Mouse (Mus musculus): ENCODE measurements around the gene Gm49366. TPM values are rescaled to one million over a fixed set of nuclear protein-coding genes. Genes with fewer than 3 reads are reported as not detected.

Gm49366 gene
- total RNA-seq, 1 experiment, result not detected

- TF ChIP-seq ZC3H11A (IDR thresholded peaks at IDR 0.05; ENCODE audit: borderline replicate concordance, low read depth, low read length), result no peak
- TF ChIP-seq MAFK (IDR thresholded peaks at IDR 0.05; ENCODE audit: insufficient read depth, low read depth, low read length), result no peak
- TF ChIP-seq CHD2 (IDR thresholded peaks at IDR 0.05; ENCODE audit: low read depth, low read length), result no peak
- TF ChIP-seq ZNF384 (IDR thresholded peaks at IDR 0.05; ENCODE audit: low read depth, low read length), result no peak
- no peak for TF ChIP-seq HCFC1 (IDR thresholded peaks at IDR 0.05; ENCODE audit: borderline replicate concordance, insufficient read depth, low read length)
- H3K4me1 ChIP-seq (ENCODE audit: control insufficient read depth in 2 of 2, insufficient read depth in 2 of 2, low read length in 2 of 2, poor library complexity in 1 of 2), result no peaks in the 10 kb centered on the region
- peak overlapping the region; percentile 23 for H3K9ac ChIP-seq (ENCODE audit: insufficient read depth, low read depth, low read length, poor library complexity, severe bottlenecking)
- peak overlapping the region; percentile 56 for H3K4me3 ChIP-seq (ENCODE audit: insufficient read depth in 1 of 2, low read depth in 1 of 2, low read length in 2 of 2, poor library complexity in 1 of 2, severe bottlenecking in 1 of 2)
- DNase-seq (ENCODE audit: low read depth, low spot score), result no peak
- no peak overlapping the region for H3K27ac ChIP-seq (ENCODE audit: insufficient read depth, low read depth, low read length, poor library complexity, severe bottlenecking)
- H3K36me3 ChIP-seq (ENCODE audit: control insufficient read depth, insufficient read depth, low read length, poor library complexity, severe bottlenecking), result no peaks in the 10 kb centered on the region
- in situ Hi-C loops (cut with MboI; ENCODE audit: low sequenced_read_pairs in 2 of 2, unreplicated experiment in 2 of 2), result no loop called here
- 0 out of 2 replicates have a peak, but pooled peaks cover 1% of the 10 kb centered on the region for H3K9me3 ChIP-seq (ENCODE audit: control insufficient read depth, insufficient read depth, low read depth, low read length)
Measured at GRCm38 (mm10) chr12:84053173-84053572, 14.4 kb downstream of the Gm49366 start.

GRCm38 (mm10) chr12:84053679-84054391, 15.1 kb downstream of the Gm49366 start:
- Histone ChIP-seq H3K4me3 (ENCODE audit: insufficient read depth in 1 of 2, low read depth in 1 of 2, low read length in 2 of 2, poor library complexity in 1 of 2, severe bottlenecking in 1 of 2) (peak overlapping the region; percentile 56), H3K4me1 (ENCODE audit: control insufficient read depth in 2 of 2, insufficient read depth in 2 of 2, low read length in 2 of 2, poor library complexity in 1 of 2) (no peaks in the 10 kb centered on the region), H3K9ac (ENCODE audit: insufficient read depth, low read depth, low read length, poor library complexity, severe bottlenecking) (peak overlapping the region; percentile 23; the same call in 1 of the 2 replicates), H3K36me3 (ENCODE audit: control insufficient read depth, insufficient read depth, low read length, poor library complexity, severe bottlenecking) (no peaks in the 10 kb centered on the region), H3K9me3 (ENCODE audit: control insufficient read depth, insufficient read depth, low read depth, low read length) (no peaks in the 10 kb centered on the region), H3K27ac (ENCODE audit: insufficient read depth, low read depth, low read length, poor library complexity, severe bottlenecking) (no peak overlapping the region)
- TF ChIP-seq CHD2 (IDR thresholded peaks at IDR 0.05; ENCODE audit: low read depth, low read length) (no peak), HCFC1 (IDR thresholded peaks at IDR 0.05; ENCODE audit: borderline replicate concordance, insufficient read depth, low read length) (0 out of 2 replicates have a peak, but pooled peaks have one; percentile 3), ZC3H11A (IDR thresholded peaks at IDR 0.05; ENCODE audit: borderline replicate concordance, low read depth, low read length) (no peak), MAFK (IDR thresholded peaks at IDR 0.05; ENCODE audit: insufficient read depth, low read depth, low read length) (no peak)
- no peak for DNase-seq (ENCODE audit: low read depth, low spot score)
- in situ Hi-C loops (cut with MboI; ENCODE audit: low sequenced_read_pairs in 2 of 2, unreplicated experiment in 2 of 2), result no loop called here

GRCm38 (mm10) chr12:84060946-84061345, 22.2 kb downstream of the Gm49366 start:
- H3K9me3 ChIP-seq (ENCODE audit: control insufficient read depth, insufficient read depth, low read depth, low read length), result no peaks in the 10 kb centered on the region
- peaks cover 0 to 2% of the 10 kb centered on the region in 2 experiments; a peak in 1 of 4 replicates for H3K4me1 ChIP-seq (ENCODE audit: control insufficient read depth in 2 of 2, insufficient read depth in 2 of 2, low read length in 2 of 2, poor library complexity in 1 of 2)
- H3K9ac ChIP-seq (ENCODE audit: insufficient read depth, low read depth, low read length, poor library complexity, severe bottlenecking), result no peak overlapping the region
- H3K36me3 ChIP-seq (ENCODE audit: control insufficient read depth, insufficient read depth, low read length, poor library complexity, severe bottlenecking), result no peaks in the 10 kb centered on the region
- in situ Hi-C loops (cut with MboI; ENCODE audit: low sequenced_read_pairs in 2 of 2, unreplicated experiment in 2 of 2), result no loop called here
- no peak for DNase-seq (ENCODE audit: low read depth, low spot score)
- no peak overlapping the region for H3K4me3 ChIP-seq (ENCODE audit: insufficient read depth in 1 of 2, low read depth in 1 of 2, low read length in 2 of 2, poor library complexity in 1 of 2, severe bottlenecking in 1 of 2)
- TF ChIP-seq ZC3H11A (IDR thresholded peaks at IDR 0.05; ENCODE audit: borderline replicate concordance, low read depth, low read length) (no peak), ZNF384 (IDR thresholded peaks at IDR 0.05; ENCODE audit: low read depth, low read length) (no peak), CHD2 (IDR thresholded peaks at IDR 0.05; ENCODE audit: low read depth, low read length) (no peak), MAFK (IDR thresholded peaks at IDR 0.05; ENCODE audit: insufficient read depth, low read depth, low read length) (no peak), HCFC1 (IDR thresholded peaks at IDR 0.05; ENCODE audit: borderline replicate concordance, insufficient read depth, low read length) (no peak)
- H3K27ac ChIP-seq (ENCODE audit: insufficient read depth, low read depth, low read length, poor library complexity, severe bottlenecking), result no peak overlapping the region

GRCm38 (mm10) chr12:84062336-84062735, 23.6 kb downstream of the Gm49366 start:
- Histone ChIP-seq H3K27ac (ENCODE audit: insufficient read depth, low read depth, low read length, poor library complexity, severe bottlenecking) (no peak overlapping the region), H3K36me3 (ENCODE audit: control insufficient read depth, insufficient read depth, low read length, poor library complexity, severe bottlenecking) (no peaks in the 10 kb centered on the region), H3K4me3 (ENCODE audit: insufficient read depth in 1 of 2, low read depth in 1 of 2, low read length in 2 of 2, poor library complexity in 1 of 2, severe bottlenecking in 1 of 2) (peak overlapping the region in 1 of 2 experiments; percentile 31; a peak in 2 of 4 replicates), H3K9ac (ENCODE audit: insufficient read depth, low read depth, low read length, poor library complexity, severe bottlenecking) (peak overlapping the region; percentile 2; the same call in 1 of the 2 replicates), H3K9me3 (ENCODE audit: control insufficient read depth, insufficient read depth, low read depth, low read length) (no peaks in the 10 kb centered on the region), H3K4me1 (ENCODE audit: control insufficient read depth in 2 of 2, insufficient read depth in 2 of 2, low read length in 2 of 2, poor library complexity in 1 of 2) (peaks cover 0 to 2% of the 10 kb centered on the region in 2 experiments; a peak in 1 of 4 replicates)
- TF ChIP-seq ZC3H11A (IDR thresholded peaks at IDR 0.05; ENCODE audit: borderline replicate concordance, low read depth, low read length), result no peak
- TF ChIP-seq ZNF384 (IDR thresholded peaks at IDR 0.05; ENCODE audit: low read depth, low read length), result no peak
- no peak for TF ChIP-seq CHD2 (IDR thresholded peaks at IDR 0.05; ENCODE audit: low read depth, low read length)
- TF ChIP-seq MAFK (IDR thresholded peaks at IDR 0.05; ENCODE audit: insufficient read depth, low read depth, low read length), result no peak
- no peak for TF ChIP-seq HCFC1 (IDR thresholded peaks at IDR 0.05; ENCODE audit: borderline replicate concordance, insufficient read depth, low read length)
- in situ Hi-C loops (cut with MboI; ENCODE audit: low sequenced_read_pairs in 2 of 2, unreplicated experiment in 2 of 2), result no loop called here
- no peak for DNase-seq (ENCODE audit: low read depth, low spot score)

All from ES-E14 (cell line).